Mouse (Mus musculus) neutrophil, adult 5-6 weeks (primary cell): ENCODE results near the gene Zfr2. TPM values are rescaled to one million over a fixed set of nuclear protein-coding genes. Genes with fewer than 3 reads are reported as not detected.

Source experiments
- ATAC-seq: fragments of 151-379, 151-347 bp; 2 replicates; pipeline ENCODE4 v1.8.0; 2017; ENCODE audit warnings: mild to moderate bottlenecking, moderate TSS enrichment; ENCODE audit not compliant: insufficient number of reproducible peaks, poor library complexity, low FRiP score, severe bottlenecking; ENCODE audit errors: extremely low read depth
- total RNA-seq: library from RNA; stranded (forward); fragments of 200-1000 nt; gene quantifications from 2 replicates; pipeline ENCODE4 v1.2.3, GENCODE M21; 2017

Zfr2 gene
- 1.5 and 1.6 TPM in 2 replicates for total RNA-seq

- ATAC-seq, result peak; percentile 81
Observed at GRCm38 (mm10) chr10:81232580-81233225, at the start of gene Zfr2. Zfr2 (plus strand) TSS chr10:81233155.

GRCm38 (mm10) chr10:81183805-81184204, 49.1 kb upstream of the Zfr2 start, which contains the start of gene 4930442H23Rik:
4930442H23Rik (minus strand) TSS chr10:81183849.
- no peak for ATAC-seq

GRCm38 (mm10) chr10:81184765-81185164, 48.2 kb upstream of the Zfr2 start:
- no peak for ATAC-seq

- no peak for ATAC-seq
Observed at GRCm38 (mm10) chr10:81187161-81187560, 45.8 kb upstream of the Zfr2 start.

GRCm38 (mm10) chr10:81189821-81190220, 43.1 kb upstream of the Zfr2 start:
- no peak for ATAC-seq

- no peak for ATAC-seq
Observed at GRCm38 (mm10) chr10:81190236-81190911, 42.6 kb upstream of the Zfr2 start.

- ATAC-seq, result no peak
Observed at GRCm38 (mm10) chr10:81190912-81191321, 42.0 kb upstream of the Zfr2 start.

- ATAC-seq, result no peak
Observed at GRCm38 (mm10) chr10:81191342-81191982, 41.5 kb upstream of the Zfr2 start.

- ATAC-seq, result peak; percentile 24; the same call in 1 of the 2 replicates
Observed at GRCm38 (mm10) chr10:81192270-81192967, 40.5 kb upstream of the Zfr2 start.

- no peak for ATAC-seq
Observed at GRCm38 (mm10) chr10:81192968-81193501, 39.9 kb upstream of the Zfr2 start.

- ATAC-seq, result peak; percentile 34
Observed at GRCm38 (mm10) chr10:81193991-81194774, 38.8 kb upstream of the Zfr2 start.

GRCm38 (mm10) chr10:81195300-81195699, 37.7 kb upstream of the Zfr2 start:
- no peak for ATAC-seq

GRCm38 (mm10) chr10:81196470-81197065, 36.4 kb upstream of the Zfr2 start:
- ATAC-seq, result no peak

- ATAC-seq, result no peak
Observed at GRCm38 (mm10) chr10:81197305-81197704, 35.6 kb upstream of the Zfr2 start.

- peak; percentile 40 for ATAC-seq
Observed at GRCm38 (mm10) chr10:81198230-81198629, 34.7 kb upstream of the Zfr2 start.

- ATAC-seq, result no peak
Observed at GRCm38 (mm10) chr10:81198990-81199389, 34.0 kb upstream of the Zfr2 start.

- ATAC-seq, result no peak
Observed at GRCm38 (mm10) chr10:81200141-81200540, 32.8 kb upstream of the Zfr2 start.
